Mouse (Mus musculus) olfactory bulb, adult 2 months (tissue): Measurements from ENCODE around the gene Dlec1. TPM values are rescaled to one million over a fixed set of nuclear protein-coding genes. Genes with fewer than 3 reads are reported as not detected.

Experiments
- H3K27ac ChIP-seq: fragments of 200-500 bp; 2 replicates; pipeline ENCODE4 v1.5.1; 2012; ENCODE audit warnings: low read depth, low read length; ENCODE audit not compliant: insufficient read depth
- H3K4me1 ChIP-seq: fragments of 200-500 bp; 2 replicates; pipeline ENCODE4 v1.6.1; 2012; ENCODE audit warnings: low read length; ENCODE audit not compliant: control insufficient read depth, insufficient read depth
- H3K4me3 ChIP-seq: fragments of 200-500 bp; 2 replicates; pipeline ENCODE4 v1.5.1; 2012; ENCODE audit warnings: mild to moderate bottlenecking, low read depth, low read length, moderate library complexity; ENCODE audit not compliant: insufficient read depth
- CTCF ChIP-seq: fragments of 200-500 bp; IDR thresholded peaks from 2 replicates; pipeline ENCODE4 v1.5.1; 2012; ENCODE audit warnings: low read depth, mild to moderate bottlenecking, low read length, moderate library complexity; ENCODE audit not compliant: insufficient read depth
- POLR2A ChIP-seq: fragments of 200-500 bp; IDR thresholded peaks from 2 replicates; pipeline ENCODE4 v1.6.1; 2012; ENCODE audit warnings: mild to moderate bottlenecking, low read depth, low read length, moderate library complexity; ENCODE audit not compliant: insufficient read depth
- WGBS: fragments of 180-500 bp; shearing (Covaris S2); methylation state at CpG from one replicate; pipeline ENCODE4 v1.1.7; 2018; 5-methylcytosine and 5-hydroxymethylcytosine counted together
- polyA plus RNA-seq: library from polyadenylated mRNA; stranded (reverse); fragments of >200 nt; gene quantifications from 2 replicates; pipeline ENCODE4 v1.2.4, GENCODE M21; 2012; ENCODE audit warnings: low replicate concordance; ENCODE audit not compliant: missing spikeins, insufficient read depth, insufficient read length

The Dlec1 gene
- polyA plus RNA-seq, 1 experiment = not detected

GRCm38 (mm10) chr9:119068266-119068665 is 34.0 kb upstream of the Dlec1 start:
- Histone ChIP-seq H3K27ac (no peak overlapping the region), H3K4me3 (no peak overlapping the region), H3K4me1 (0 out of 2 replicates have a peak, but pooled peaks cover 2% of the 10 kb centered on the region)
- WGBS = 89% methylated on average over 11 of the region's 11 CpGs
- no peak for TF ChIP-seq POLR2A
- no peak for TF ChIP-seq CTCF

- H3K4me3 ChIP-seq = no peak overlapping the region
- 85% methylated on average over 13 of the region's 13 CpGs for WGBS
- H3K27ac ChIP-seq = no peak overlapping the region
- no peak for TF ChIP-seq CTCF
- no peak for TF ChIP-seq POLR2A
- 0 out of 2 replicates have a peak, but pooled peaks cover 2% of the 10 kb centered on the region for H3K4me1 ChIP-seq
Observed at GRCm38 (mm10) chr9:119070173-119070825, 32.0 kb upstream of the Dlec1 start.

- H3K4me3 ChIP-seq = no peak overlapping the region
- H3K27ac ChIP-seq = no peak overlapping the region
- WGBS = 91% methylated on average over 9 of the region's 9 CpGs
- 0 out of 2 replicates have a peak, but pooled peaks cover 2% of the 10 kb centered on the region for H3K4me1 ChIP-seq
- no peak for TF ChIP-seq CTCF
- no peak for TF ChIP-seq POLR2A
Observed at GRCm38 (mm10) chr9:119071786-119072185, 30.5 kb upstream of the Dlec1 start.

GRCm38 (mm10) chr9:119073184-119073895 is 28.9 kb upstream of the Dlec1 start:
- 81% methylated on average over 15 of the region's 15 CpGs for WGBS
- no peaks in the 10 kb centered on the region for H3K4me1 ChIP-seq
- no peak overlapping the region for H3K4me3 ChIP-seq
- TF ChIP-seq POLR2A (no peak), CTCF (no peak)
- no peak overlapping the region for H3K27ac ChIP-seq

GRCm38 (mm10) chr9:119075685-119076084 is 26.6 kb upstream of the Dlec1 start:
- TF ChIP-seq POLR2A = no peak
- no peak for TF ChIP-seq CTCF
- 79% methylated on average over 16 of the region's 16 CpGs for WGBS
- Histone ChIP-seq H3K4me3 (no peak overlapping the region), H3K27ac (no peak overlapping the region), H3K4me1 (no peaks in the 10 kb centered on the region)

GRCm38 (mm10) chr9:119080040-119080675 is 22.1 kb upstream of the Dlec1 start:
- Histone ChIP-seq H3K4me3 (no peak overlapping the region), H3K4me1 (peaks cover 4% of the 10 kb centered on the region; the same call in 1 of the 2 replicates), H3K27ac (no peak overlapping the region)
- 94% methylated on average over 5 of the region's 5 CpGs for WGBS
- no peak for TF ChIP-seq CTCF
- no peak for TF ChIP-seq POLR2A

GRCm38 (mm10) chr9:119082039-119082438 is 20.2 kb upstream of the Dlec1 start:
- 56% methylated on average over 8 of the region's 8 CpGs for WGBS
- no peak overlapping the region for H3K27ac ChIP-seq
- H3K4me3 ChIP-seq = no peak overlapping the region
- TF ChIP-seq POLR2A (no peak), CTCF (no peak)
- peaks cover 4% of the 10 kb centered on the region; the same call in 1 of the 2 replicates for H3K4me1 ChIP-seq

GRCm38 (mm10) chr9:119082656-119083430 is 19.4 kb upstream of the Dlec1 start:
- no peak overlapping the region for H3K27ac ChIP-seq
- H3K4me3 ChIP-seq = no peak overlapping the region
- H3K4me1 ChIP-seq = peaks cover 5% of the 10 kb centered on the region
- TF ChIP-seq POLR2A (no peak), CTCF (no peak)
- 82% methylated on average over 7 of the region's 7 CpGs for WGBS
